Mouse (Mus musculus) thymus, adult 2 months (tissue): ENCODE results near the gene Kcnrg.

ENCODE experiments used
- CTCF ChIP-seq: fragments of 200-500 bp; IDR thresholded peaks from 2 replicates; pipeline ENCODE4 v1.5.1; 2012; ENCODE audit warnings: mild to moderate bottlenecking, control low read depth, low read length, moderate library complexity, borderline replicate concordance; ENCODE audit not compliant: control insufficient read depth, poor library complexity, insufficient read depth; ENCODE audit errors: extremely low read depth
- POLR2A ChIP-seq: fragments of 200-500 bp; IDR thresholded peaks from 2 replicates; pipeline ENCODE4 v1.6.1; 2012; ENCODE audit warnings: mild to moderate bottlenecking, low read length, control low read depth, moderate library complexity; ENCODE audit not compliant: control insufficient read depth, poor library complexity, insufficient read depth; ENCODE audit errors: extremely low read depth

DNA sequence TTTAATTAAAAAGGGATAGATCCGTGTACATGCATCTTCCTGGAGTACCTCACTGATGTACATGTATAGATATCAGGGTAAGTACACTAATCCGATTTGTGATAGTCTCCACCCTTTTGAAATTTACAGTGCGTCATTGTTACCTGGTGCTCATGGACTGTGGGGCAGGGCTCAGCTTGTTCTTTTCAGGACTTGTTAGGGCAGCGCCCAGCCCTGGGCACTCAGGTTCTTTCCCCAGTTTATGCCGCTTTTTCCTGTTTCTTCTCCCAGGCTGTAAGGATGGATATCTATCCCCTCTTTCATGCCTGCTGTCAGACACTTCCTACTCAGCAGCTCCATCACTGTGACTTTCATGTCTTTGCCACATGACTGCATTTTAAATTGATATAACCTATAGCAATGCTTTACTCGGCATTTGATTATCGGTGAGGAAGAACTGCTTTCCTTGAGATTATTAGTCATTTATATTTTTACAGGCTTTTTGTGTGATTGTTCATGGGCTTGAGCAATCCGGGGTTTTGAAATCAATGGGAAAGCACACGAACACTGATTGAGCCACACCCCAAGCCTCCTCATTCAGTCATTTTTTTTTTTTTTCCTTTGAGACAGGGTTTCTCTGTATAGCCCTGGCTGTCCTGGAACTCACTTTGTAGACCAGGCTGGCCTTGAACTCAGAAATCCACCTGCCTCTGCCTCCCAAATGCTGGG, 10.4 kb upstream of the Kcnrg start:
- TF ChIP-seq CTCF (no peak), POLR2A (no peak)
